Mouse (Mus musculus): ENCODE results near the gene Enpp6. TPM values are rescaled to one million over a fixed set of nuclear protein-coding genes. Genes with fewer than 3 reads are reported as not detected.
"Not testable (repeated sequence)": the region's sequence is repeated elsewhere in the genome, so short reads cannot be mapped to it uniquely, and the experiment has no call there.

Gene Enpp6
- total RNA-seq, 2 experiments from 2014 or later, result 1.5 to 4.6 TPM

DNA sequence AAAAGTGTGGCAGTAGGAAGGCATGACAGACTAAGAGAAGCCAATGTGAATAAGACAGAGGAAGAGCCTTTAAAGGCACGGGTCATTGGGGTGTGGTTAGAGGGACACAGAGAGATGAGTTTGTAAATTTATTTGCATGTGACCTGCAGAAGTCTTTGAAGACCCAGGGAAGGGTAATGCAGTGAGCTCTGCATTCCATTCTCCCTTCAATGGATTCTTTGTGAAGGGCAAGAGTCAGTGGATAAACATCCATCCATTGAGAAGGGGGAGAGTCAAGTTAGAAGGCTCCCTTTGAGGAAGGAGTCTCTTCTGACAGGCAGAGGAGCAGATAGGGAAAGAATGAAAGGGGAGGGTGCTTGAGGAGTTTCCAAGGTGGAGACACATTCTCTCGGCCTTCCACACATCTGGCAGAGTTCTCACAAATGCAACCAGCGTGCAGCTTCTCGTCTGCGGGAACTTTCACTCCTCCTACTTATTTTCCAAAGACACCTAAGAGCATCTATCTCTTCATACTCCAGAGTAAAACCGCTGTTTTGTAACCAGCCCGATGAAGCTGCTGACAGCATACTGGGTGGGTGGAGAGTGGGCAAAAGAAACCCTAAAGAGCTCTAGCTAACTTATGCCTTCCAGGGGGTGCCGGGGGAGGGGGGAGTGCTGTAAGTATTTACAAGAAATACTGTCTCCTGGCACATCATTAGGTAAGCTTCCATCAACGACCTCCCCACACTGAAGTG, 9.4 kb downstream of the Enpp6 start:
- no peak for DNase-seq

DNA sequence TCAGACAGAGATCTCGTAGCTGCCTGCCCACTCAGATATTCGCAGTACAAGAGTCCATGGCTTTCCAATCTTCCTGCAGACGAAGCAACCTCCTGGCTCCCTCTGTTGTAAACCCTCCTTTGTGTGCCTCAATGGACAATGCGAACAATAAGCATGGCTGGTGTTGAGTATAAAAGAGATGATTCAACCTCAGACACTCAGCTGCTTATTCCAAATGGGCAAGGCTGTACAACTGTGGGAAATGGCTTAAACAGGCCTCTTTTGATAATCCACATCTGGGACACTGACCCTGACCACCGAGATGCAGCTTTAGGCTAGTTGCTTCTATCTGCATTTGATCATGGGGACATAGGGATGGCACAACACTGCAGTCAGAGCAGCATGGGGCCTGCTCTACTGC, 19.0 kb downstream of the Enpp6 start:
- no peak for DNase-seq

DNA sequence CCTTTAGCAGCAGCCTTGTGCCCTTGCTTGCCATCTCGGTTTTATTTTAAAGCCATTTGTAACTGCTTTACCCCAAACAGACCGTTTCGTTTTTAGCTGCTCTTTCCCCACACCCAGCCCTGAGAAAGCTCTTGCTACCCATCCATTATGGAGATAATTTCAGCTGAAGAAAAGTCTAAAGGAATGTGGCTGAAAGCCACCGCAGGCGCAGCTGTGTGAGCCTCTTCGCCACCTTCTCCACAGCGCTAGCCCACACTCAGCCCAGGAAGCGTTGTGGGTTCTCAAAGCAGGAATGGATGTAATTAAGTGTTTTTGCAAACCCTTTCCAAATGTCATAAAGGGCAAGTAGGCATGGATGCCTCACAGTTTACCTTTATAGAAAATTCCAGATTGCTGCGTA, 20.1 kb downstream of the Enpp6 start:
- DNase-seq, result no peak

DNA sequence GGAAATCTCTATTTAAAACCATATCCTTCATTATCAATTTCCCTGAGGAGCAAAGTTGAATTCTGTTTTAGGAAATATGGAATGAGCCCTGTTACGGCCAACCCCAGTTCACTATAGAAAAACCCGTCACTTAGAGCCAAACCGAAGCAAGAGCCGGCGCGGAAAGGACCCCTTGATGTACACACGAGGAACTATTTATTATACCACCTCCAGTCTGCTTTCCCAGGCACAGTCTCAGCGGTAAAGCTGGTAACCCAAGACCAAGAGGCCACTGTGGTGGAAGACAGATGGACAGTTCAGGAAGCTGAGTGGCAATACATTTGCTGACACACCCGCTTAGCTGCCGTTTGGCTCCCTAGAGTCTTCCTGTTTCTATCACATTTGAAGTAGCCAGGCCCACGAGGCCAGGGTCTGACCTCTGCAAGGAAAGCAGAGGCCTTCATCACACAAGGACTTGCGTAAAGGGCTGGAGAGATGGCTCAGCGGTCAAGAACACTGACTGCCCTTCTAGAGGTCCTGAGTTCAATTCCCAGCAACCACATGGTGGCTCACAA, 21.6 kb downstream of the Enpp6 start:
- peak; percentile 15 to 23 for DNase-seq

DNA sequence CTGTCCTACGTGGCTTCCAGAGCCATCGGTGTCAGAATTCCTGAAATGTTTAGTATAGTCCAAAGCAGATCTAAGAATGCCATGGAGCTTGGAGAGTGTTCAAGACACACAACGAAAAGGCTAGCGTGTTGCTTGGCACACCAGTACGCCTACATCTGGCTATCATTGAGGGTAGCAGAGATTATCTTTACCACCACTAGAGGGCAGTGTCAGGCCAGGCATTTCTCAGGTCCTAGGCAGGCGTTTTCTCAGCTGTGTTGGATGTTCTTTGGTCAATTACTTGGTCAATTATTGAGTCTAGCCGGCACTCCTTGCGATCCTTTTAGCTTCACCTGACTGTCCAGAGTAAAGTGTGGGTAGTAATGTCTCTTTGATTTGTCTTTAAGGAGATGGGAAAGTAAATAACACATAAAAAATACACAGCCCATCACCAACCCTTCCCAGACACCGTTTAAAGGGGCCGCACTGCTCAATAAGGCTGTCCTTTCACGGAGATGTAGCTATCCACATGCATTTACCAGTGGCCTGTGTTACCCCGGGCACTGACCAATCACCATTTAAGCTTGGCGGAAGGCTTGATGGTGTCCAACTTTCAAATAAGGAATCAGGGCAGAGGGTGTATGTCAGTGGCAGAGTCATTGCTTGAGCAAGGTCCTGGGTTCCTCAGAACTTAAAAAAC, 29.7 kb downstream of the Enpp6 start:
- DNase-seq, result peak; percentile 63 to 74

DNA sequence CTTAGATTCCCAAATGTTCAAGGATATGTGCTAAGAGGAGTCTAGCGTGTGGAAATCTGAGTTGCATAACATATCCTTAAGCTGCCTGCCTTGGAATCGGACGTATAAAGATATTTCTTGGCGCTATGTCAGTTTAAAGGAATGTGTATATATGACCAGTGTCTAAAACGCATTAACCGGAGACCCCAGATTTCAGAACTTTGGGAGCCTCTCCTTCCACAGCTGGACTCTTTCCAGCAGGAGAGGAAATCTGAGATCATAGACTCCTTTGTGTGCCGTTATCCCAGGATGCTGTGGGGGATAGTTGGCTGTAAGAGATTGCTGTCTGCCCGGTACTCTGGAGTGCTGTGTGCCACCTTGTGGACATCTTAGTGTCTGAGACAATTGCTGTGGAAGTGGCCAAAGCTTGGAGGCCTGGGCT, 34.5 kb downstream of the Enpp6 start:
- DNase-seq, result no peak

DNA sequence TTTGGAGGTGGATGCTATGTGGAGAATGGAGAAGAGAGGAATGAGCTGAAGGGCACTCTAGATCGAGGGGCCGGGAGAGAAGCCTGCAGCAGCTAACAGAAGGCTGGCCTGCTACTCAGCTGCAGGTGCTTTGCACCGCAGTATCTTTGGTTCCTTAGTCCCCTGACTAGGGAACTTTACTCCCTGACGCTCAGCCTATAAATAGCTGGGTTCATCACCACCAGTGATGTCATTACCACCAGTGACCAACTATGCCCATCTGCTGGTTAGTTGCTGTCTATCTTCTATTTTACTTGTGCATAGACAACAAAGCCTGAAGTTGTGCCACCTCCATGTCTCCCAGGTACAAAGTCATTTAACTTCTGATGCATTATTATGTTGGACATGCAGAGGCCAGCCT, 37.9 kb downstream of the Enpp6 start:
- no peak for DNase-seq

DNA sequence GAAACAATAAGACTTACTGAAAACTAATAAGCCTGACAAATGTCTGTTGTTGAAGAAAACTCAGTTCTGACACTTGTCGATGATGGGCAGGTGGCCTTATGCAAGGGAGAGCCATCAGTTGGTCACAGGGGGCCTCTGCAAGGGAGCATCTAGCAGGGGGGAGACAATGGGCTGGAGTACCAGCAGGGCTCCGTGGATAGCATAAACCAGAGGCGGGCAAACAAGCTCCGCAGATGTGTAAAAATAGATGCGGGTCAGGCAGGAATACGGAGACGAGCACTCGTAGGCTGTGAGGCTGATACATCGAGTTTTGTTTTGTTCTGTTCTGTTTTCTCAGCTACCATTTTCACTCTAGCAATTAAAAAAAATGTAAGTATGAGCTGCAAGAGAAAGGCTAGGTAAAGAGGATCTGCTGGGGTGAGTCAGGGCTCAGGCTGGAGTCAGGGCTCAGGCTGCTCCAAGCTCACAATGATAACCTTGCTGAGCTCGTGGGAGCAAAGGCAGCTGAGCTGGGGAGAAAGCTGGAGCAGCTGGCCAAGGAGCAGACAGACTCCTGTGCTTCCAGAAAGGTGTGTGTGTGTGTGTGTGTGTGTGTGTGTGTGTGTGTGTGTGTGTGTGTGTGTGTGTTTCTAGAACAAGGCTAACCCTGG, 40.3 kb downstream of the Enpp6 start:
- DNase-seq, result no peak

DNA sequence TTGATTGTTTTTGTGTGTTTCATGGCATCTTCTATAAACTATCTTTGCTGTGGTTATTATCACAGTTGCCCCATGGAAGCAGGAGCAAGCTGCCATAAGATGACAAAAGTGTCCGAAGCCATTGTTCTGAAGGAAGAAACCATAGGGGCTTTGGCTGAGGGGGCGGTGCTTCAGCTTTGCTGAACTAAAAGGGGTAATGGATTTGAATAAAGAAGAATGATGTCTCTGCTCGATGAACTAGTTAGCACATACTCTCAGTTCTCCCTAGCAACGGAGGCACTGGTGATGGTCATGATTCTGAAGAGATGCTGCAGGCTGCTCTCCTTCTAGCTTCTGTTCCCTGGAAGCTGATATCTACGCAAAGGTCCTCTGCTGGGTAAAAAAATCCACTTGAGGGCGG, 41.8 kb downstream of the Enpp6 start:
- no peak for DNase-seq

DNA sequence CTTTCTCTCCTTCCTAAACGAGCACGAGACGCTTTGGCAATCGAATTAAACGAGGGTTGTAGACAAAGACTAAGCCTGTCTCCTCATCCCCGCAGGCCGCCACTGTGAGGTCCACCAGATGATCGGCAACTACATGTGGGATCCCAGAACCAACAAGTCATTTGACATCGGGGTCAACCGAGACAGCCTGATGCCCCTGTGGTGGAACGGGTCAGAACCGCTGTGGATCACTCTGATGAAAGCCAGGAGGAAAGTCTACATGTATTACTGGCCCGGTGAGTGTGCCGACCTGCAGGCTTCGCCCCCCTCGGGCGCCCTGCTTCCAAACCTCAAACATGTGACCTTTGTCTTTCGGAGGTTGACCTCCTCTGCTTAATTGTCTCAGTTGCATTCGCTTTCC, 43.6 kb downstream of the Enpp6 start:
- DNase-seq, result no peak

DNA sequence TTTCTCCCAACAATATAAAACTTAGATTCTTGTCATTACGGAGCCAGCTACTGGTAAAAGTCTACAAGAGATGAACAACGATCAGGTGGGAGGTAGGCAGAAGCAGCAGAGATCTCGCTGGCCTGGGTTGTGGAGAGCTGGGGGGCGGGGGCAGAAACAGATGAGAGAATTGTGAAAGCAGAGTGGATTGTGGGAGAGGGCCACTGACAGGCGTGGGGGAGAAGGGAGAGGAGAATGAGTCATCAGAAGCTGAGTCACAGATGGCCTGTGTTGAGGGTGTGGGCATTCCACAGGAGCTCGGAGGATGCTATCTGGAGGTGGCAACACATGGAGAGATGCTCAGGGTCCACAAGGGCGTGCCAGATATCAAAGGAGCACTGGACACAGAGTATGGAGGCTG, 45.4 kb downstream of the Enpp6 start:
- peak; percentile 12 for DNase-seq

DNA sequence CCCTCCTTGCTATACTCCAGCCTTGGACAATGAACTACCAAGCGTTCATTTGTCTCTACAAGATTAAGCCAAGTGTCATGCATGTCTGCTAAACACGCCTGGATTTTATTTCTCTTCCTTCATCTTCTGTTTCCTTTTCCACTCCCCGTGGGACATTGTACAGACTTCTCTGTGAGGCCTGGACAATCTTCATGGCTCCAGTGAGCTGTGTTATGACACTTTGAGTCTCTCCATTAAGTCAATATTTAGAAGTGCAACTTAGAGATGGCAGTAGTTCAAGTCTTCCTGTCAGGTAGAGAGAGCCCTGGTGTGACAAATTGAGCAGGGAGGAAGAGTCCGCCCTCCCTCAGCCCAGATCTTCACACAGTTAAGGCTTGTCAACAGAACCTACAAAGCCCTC, 47.3 kb downstream of the Enpp6 start:
- DNase-seq, result no peak

DNA sequence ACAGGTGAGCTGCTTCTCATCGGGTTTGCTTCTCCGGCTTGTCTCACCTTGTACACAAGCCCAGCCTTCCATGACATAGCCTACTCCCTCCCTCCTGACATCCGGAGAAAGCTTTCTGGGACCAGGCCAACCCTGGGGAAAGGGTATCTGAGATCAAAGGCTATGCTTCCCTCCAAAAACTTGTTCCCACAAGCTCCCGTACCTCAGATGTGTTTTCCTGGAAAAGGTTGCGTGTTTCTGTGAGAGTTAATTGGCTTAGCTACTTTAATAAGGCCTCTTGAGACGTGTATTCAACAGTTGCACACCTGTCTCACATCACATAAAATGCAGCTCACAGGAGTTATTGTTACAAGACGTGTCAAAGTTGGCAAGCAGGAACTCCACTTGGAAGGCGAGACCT, 49.8 kb downstream of the Enpp6 start:
- no peak for DNase-seq

DNA sequence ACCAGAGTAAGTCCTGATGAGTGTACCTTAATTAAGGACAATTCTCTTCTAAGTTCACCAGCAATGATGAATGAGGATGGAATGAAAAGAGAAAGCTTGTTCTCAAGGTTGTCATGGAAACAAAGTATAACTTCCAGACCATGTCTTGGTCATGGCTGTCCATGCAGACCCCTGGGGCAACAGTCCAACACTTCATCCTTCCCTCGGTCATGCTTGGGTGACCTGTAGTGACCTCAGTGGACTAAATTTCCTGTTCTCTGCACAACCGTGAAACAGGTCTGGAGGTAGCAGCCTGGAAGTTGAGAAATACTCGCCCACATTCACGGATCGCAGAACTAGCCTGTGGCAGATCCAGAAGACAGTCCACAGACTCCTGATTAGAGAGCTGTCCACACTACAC, 50.7 kb downstream of the Enpp6 start:
- DNase-seq, result no peak

DNA sequence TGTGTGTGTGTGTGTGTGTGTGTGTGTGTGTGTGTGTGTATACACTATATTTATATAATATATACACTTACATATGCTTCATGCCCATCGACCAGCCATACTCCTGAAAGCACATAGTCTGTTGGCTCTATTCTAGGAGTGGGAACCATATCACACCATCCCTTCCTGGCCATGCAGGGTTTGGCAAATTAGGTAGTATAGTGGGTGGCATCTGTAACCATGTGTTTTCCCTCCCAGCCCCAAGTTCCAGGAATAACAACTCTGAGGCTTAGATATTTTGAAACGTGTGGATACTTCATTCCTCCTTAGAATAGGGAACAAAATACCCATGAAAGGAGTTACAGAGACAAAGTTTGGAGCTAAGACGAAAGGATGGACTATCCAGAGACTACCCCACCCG, 53.5 kb downstream of the Enpp6 start:
- DNase-seq, result not testable (repeated sequence)

DNA sequence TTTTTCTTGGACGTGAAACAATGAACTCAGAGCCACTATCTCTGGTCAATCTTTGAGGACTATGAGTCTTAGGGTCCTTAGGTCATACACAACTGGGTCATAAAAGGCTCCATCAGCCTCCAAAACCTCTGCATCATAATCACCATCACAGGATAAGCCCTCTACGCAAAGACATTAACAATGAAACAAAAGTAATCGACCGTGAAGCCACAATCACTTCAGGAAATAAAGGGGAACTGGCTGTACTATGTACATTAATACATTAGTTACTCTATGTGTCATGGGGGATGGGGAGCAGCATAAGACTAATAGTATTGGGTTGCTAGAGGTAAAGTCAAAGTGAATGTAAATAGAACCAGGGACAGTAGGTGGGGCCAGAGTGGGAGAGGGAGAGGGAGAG, 59.7 kb downstream of the Enpp6 start:
- no peak for DNase-seq

DNA sequence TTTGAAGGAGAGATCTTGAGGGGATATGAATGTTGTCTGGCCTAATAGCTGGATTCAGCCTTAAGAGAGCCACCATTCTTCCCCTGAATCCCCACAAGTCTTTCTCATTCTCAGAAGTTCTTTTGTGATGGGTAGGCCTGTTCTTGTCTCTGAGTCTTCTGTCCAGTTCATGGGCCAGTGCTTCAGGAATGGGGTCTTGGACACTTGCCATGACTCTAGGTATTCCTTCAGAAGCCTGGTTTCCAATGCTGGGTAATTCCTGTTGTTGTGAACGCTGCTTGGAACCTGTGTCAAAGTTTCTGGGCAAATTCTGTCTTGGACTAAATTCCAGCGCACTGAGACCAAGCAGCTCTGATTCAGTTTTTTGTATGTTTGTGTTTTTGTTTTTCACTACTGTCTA, 60.5 kb downstream of the Enpp6 start:
- no peak for DNase-seq

DNA sequence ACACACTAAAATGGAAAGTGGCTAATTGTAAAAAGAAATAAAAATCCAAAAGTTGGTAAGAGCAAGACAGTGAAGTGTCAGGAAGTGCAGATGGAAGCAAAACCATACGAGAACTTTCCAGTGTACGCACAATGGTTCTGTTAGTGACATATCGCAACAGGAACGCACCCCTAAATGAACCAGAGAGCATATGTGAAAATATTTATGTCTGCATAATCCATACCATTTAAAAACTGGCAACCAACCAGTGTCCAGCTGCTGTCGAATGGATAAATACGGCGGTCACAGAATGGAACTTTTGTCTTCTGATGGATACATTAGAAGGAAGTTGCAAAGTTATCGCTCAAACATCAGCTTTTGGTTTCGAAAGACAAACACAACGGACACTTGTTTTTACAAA, 61.9 kb downstream of the Enpp6 start:
- DNase-seq, result no peak

DNA sequence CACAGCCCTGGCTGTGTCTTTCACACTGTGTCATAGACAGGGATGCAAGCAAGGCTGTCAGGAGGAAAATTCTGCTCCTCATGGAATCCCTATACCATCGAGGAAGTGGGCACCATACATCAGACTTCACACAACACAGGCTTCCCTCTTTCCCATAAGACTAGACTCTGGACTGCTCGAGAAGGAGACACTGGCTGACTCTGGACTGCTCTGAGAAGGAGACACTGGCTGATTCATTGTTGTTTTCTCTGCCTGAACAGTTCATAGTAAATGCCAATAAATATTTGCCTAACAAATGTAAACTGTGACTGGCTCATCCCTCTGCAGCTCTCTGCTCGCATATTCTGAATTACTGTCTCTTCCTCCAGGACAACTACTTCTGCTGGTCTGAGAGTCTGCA, 66.0 kb downstream of the Enpp6 start:
- DNase-seq, result no peak

DNA sequence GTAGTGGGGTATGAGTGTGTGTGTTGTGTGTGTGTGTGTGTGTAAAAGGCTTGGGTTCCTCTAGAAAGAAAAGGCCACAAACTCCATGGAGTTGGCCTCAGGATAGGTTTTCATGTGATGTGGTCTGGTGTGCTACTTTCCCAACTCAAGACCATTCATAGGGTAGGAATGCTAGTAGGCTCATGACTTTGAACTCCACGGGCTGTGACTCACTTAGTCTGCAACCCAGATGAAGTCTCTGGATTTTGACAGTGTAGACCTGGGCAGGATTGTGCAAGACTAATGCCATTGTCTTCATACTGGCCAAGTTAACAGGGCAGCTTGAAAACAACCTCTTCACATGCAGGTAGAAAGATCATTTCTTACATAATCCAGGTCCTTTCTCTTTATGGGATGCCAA, 69.4 kb downstream of the Enpp6 start:
- DNase-seq, result no peak

DNA sequence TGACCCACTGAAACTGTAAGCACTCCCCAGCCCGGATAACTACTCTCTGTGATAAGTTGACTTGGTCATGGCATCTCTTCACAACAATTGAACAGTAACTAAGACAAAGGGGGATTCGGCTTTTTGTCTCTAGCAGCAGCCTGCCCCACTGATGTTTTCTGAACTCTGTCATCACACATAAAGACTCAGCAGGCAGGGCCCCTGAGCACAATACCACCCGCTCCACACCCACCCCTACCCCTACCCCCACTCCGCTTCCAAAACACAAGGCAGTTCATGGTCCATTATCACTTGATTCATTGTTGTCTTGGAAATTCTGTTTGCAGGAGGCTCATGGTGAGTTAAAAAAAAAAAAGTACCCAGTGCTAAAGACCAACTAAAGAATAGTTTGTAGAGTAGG, 71.8 kb downstream of the Enpp6 start:
- no peak for DNase-seq

DNA sequence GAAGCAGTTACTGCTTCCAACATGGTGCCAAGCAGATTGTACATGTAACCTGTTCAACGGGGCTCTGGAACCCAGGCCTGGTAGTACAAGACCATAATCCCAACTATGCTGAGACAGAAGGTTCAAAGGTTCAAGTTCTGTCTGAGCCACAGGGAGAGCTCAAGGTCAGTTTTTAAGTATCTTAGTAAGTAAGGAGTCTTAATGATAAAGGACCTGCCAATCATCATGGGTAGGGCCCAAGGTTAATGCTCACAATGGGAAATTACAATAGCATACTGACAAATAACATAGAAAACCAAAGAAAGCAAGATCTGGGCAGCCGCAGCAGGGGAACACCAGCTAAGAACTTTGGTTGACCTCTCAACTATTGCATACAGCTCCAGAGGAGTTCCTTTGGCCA, 72.3 kb downstream of the Enpp6 start:
- no peak for DNase-seq

DNA sequence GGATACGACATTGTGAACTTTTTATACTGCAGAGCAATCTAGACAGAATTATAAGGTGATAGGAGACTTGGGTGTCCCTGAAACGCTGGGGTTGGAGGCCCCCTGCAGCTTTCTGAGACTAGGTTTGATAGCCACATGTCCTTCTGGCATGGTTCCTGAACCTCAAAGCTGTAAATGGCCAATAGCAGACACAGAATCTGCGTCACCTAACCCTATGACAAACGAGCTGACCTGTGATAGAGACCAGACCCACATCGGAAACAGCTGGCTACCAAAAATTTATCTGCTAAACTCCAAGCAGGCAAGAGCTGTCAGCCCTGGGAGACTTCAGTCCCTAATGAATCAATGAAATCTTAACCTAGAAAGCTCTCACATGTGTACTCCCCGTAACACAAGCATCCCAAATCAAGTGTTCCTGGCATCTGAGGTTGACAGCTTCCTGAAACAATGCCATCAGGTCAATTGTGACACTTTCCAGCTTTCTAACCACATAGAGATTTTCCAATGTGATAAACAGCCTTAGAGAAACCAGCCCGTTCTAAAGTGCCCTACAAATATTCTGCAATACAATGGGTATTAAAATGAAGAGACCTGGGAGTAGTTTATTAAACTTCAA, 74.5 kb downstream of the Enpp6 start:
- no peak for DNase-seq

Measured in adrenal gland, postnatal 36 days (tissue).